15 mouse cellular contexts compared by ENCODE assay signal in the genomic region with DNA sequence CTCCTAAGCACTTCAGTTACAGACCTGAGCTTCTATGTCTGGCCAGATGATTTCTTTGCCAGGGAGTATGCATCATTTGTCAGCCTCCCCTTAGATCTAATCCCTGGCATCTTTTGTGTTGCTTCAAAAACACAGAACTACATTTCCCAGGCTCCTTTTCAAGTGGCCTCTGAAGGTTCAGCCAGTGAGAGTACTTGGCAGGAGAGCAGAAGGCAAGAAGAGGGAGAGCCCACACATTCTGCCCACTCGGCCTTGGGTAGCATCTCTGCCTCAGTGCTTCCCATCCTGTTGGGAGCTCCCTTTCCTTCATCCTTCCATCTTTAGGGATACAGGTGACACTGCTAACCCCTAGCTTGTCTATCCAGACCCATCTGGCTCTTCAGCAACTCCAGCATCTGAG.
"Had no signal": no experiment of that assay in that cellular context is flagged by ENCODE, and none has a peak within 500 bp of the region (broad histone marks: within the 10 kb centered on the region; RNA-seq: fewer than 3 reads in every experiment).

No protein-coding gene starts in this region.

- H3K4me1 ChIP-seq: liver, embryonic 15.5 days; neural tube, embryonic 12.5 days; stomach, embryonic 15.5 days had no signal

- H3K4me3 ChIP-seq: left cerebral cortex, adult 2 months; limb, embryonic 10.5 days; liver, embryonic 15.5 days; lung, embryonic 15.5 days; megakaryocyte, embryonic 14.5 days; myocyte; neural tube, embryonic 12.5 days; stomach, embryonic 15.5 days had no signal

- H3K27ac ChIP-seq: left cerebral cortex, adult 2 months; limb, embryonic 10.5 days; liver, embryonic 15.5 days; lung, embryonic 15.5 days; macrophage; neural tube, embryonic 12.5 days; stomach, embryonic 15.5 days had no signal

- H3K9me3 ChIP-seq: limb, embryonic 10.5 days; liver, embryonic 15.5 days; lung, embryonic 15.5 days; megakaryocyte, embryonic 14.5 days; neural tube, embryonic 12.5 days; stomach, embryonic 15.5 days had no signal

- DNase-seq: kidney, adult 8-10 months; kidney, postnatal 25 days; lung, postnatal 14 days; thymus, adult 2 months; thymus, postnatal 25 days had no signal

- H3K36me3 ChIP-seq: limb, embryonic 10.5 days; liver, embryonic 15.5 days; lung, embryonic 15.5 days; neural tube, embryonic 12.5 days; stomach, embryonic 15.5 days had no signal

- H3K9ac ChIP-seq: liver, embryonic 15.5 days; lung, embryonic 15.5 days; neural tube, embryonic 12.5 days; stomach, embryonic 15.5 days had no signal

- H3K4me2 ChIP-seq: liver, embryonic 11.5 days; liver, embryonic 15.5 days; lung, embryonic 15.5 days; neural tube, embryonic 12.5 days; stomach, embryonic 15.5 days had no signal
